Mouse (Mus musculus) heart, postnatal 0 days (tissue): ENCODE measurements around the gene E2f8.

Experiments
- CTCF ChIP-seq: IDR thresholded peaks from 2 replicates; pipeline ENCODE4 v1.5.1; 2016; ENCODE audit warnings: antibody characterized with exemption, control low read depth, low read depth
- EP300 ChIP-seq: IDR thresholded peaks from 2 replicates; pipeline ENCODE4 v1.6.1; 2016; ENCODE audit warnings: antibody characterized with exemption, low read depth

DNA sequence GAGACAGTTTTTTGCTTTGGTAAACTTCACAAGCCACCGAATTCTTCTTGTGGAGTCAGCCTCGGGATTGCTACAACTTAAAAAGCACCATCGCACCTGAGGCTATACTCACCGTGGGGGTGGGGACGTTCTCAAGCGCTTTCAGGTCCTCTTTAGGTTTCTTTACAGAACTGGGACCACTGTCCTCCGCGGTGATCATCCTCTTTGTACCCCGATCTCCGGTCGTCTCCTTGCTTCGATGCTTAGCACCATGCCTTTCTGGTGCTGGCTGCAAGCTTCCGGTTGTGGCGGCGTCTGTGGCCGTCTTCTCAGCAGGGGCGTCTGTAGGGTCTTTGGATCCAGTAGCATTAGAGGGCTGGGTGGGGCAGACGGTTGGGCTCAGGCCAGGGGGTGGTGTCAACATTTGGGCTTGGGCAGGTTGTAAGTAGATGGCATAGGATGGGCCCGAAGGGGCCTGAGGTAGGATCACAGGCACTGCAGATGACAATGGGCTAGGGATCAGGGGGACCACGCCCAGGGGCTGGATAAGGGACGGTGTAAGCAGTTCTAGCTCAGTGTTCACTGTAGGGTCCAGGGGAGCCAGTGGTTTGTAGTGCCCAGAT is 10.7 kb downstream of the E2f8 start:
- no peak for TF ChIP-seq CTCF
- no peak for TF ChIP-seq EP300
